Mouse (Mus musculus): ENCODE data around the gene Mrs2. TPM values are rescaled to one million over a fixed set of nuclear protein-coding genes. Genes with fewer than 3 reads are reported as not detected.

Mrs2 gene
- polyA plus RNA-seq, 1 experiment from 2014 or later: 23.3 TPM

- no peak overlapping the region for H3K27ac ChIP-seq (ENCODE audit: low read depth)
- H3K4me2 ChIP-seq (ENCODE audit: low read length): no peak overlapping the region
- H3K4me1 ChIP-seq (replicated peaks; ENCODE audit: control insufficient read depth, insufficient read depth, low read length): no peaks in the 10 kb centered on the region
- WGBS: 82% methylated on average over 3 of the region's 3 CpGs
- no peak overlapping the region for H3K4me3 ChIP-seq (ENCODE audit: low read depth, low read length)
- H3K36me3 ChIP-seq (ENCODE audit: control insufficient read depth, insufficient read depth, low read length): no peaks in the 10 kb centered on the region
- DNase-seq (ENCODE audit: low spot score) (no peak), ATAC-seq (replicated peaks; ENCODE audit: low FRiP score, low TSS enrichment, low read depth) (no peak)
- H3K9ac ChIP-seq (ENCODE audit: low read length): no peak overlapping the region
- H3K9me3 ChIP-seq (ENCODE audit: control insufficient read depth, low read length): no peaks in the 10 kb centered on the region
- no peaks in the 10 kb centered on the region for H3K27me3 ChIP-seq (replicated peaks; ENCODE audit: control insufficient read depth, insufficient read depth, low read length)
Observed at GRCm38 (mm10) chr13:25027114-25027425, 6.9 kb upstream of the Mrs2 start.

DNA sequence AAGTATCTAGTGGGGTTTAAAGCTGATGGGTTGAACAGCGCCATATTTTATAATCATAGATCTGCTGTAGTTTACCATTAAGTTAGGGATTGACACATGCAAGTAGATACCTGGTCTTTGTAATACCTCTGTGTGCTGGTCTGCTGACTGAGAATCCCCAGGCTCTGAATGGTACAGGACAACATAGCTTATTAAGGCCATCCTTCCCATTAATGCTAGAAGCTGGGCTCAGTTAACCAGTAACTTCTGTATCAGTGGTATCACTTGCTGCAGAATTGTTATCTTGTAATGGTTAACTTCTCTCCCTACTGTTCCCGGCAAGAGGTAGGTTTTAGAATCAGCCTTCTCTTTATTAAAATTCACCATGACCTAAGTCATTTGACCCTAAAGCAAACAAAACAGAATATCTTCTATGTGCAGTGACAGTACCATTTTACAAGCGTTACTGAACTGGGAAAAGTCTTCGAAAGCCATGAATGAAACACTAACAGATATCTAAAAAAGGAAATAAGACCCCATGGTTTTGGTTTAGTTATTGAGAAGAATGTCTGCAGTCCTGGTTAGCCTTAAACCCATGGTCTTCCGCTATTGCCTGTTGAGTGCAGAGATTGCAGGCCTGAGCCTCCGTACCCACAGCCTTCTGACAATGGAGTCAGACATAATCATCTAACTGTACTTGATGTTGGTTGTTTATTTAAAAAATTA is 6.4 kb upstream of the Mrs2 start:
- Histone ChIP-seq H3K36me3 (ENCODE audit: control insufficient read depth, insufficient read depth, low read length) (no peaks in the 10 kb centered on the region), H3K4me2 (ENCODE audit: low read length) (no peak overlapping the region), H3K9ac (ENCODE audit: low read length) (no peak overlapping the region), H3K27ac (ENCODE audit: low read depth) (no peak overlapping the region), H3K4me3 (ENCODE audit: low read depth, low read length) (no peak overlapping the region), H3K9me3 (ENCODE audit: control insufficient read depth, low read length) (no peaks in the 10 kb centered on the region), H3K27me3 (replicated peaks; ENCODE audit: control insufficient read depth, insufficient read depth, low read length) (no peaks in the 10 kb centered on the region), H3K4me1 (replicated peaks; ENCODE audit: control insufficient read depth, insufficient read depth, low read length) (no peaks in the 10 kb centered on the region)
- 70% methylated on average over 6 of the region's 6 CpGs for WGBS
- ATAC-seq (replicated peaks; ENCODE audit: low FRiP score, low TSS enrichment, low read depth) (peak; percentile 67; the same call in 1 of the 2 replicates), DNase-seq (ENCODE audit: low spot score) (peak; percentile 39)

GRCm38 (mm10) chr13:25024655-25025054 is 4.5 kb upstream of the Mrs2 start:
- Histone ChIP-seq H3K4me2 (ENCODE audit: low read length) (no peak overlapping the region), H3K4me1 (replicated peaks; ENCODE audit: control insufficient read depth, insufficient read depth, low read length) (no peaks in the 10 kb centered on the region), H3K9me3 (ENCODE audit: control insufficient read depth, low read length) (no peaks in the 10 kb centered on the region), H3K4me3 (ENCODE audit: low read depth, low read length) (no peak overlapping the region), H3K27ac (ENCODE audit: low read depth) (no peak overlapping the region), H3K27me3 (replicated peaks; ENCODE audit: control insufficient read depth, insufficient read depth, low read length) (no peaks in the 10 kb centered on the region), H3K36me3 (ENCODE audit: control insufficient read depth, insufficient read depth, low read length) (no peaks in the 10 kb centered on the region), H3K9ac (ENCODE audit: low read length) (no peak overlapping the region)
- DNase-seq (ENCODE audit: low spot score): peak; percentile 52
- ATAC-seq (replicated peaks; ENCODE audit: low FRiP score, low TSS enrichment, low read depth): no peak
- WGBS: 38% methylated on average over 2 of the region's 2 CpGs

GRCm38 (mm10) chr13:25023129-25023528 is 3.0 kb upstream of the Mrs2 start:
- Histone ChIP-seq H3K9me3 (ENCODE audit: control insufficient read depth, low read length) (no peaks in the 10 kb centered on the region), H3K4me3 (ENCODE audit: low read depth, low read length) (no peak overlapping the region), H3K9ac (ENCODE audit: low read length) (no peak overlapping the region), H3K4me1 (replicated peaks; ENCODE audit: control insufficient read depth, insufficient read depth, low read length) (peaks cover 11% of the 10 kb centered on the region), H3K36me3 (ENCODE audit: control insufficient read depth, insufficient read depth, low read length) (no peaks in the 10 kb centered on the region), H3K27ac (ENCODE audit: low read depth) (no peak overlapping the region), H3K4me2 (ENCODE audit: low read length) (no peak overlapping the region), H3K27me3 (replicated peaks; ENCODE audit: control insufficient read depth, insufficient read depth, low read length) (no peaks in the 10 kb centered on the region)
- WGBS: 76% methylated on average over 3 of the region's 3 CpGs
- no peak for ATAC-seq (replicated peaks; ENCODE audit: low FRiP score, low TSS enrichment, low read depth)
- no peak for DNase-seq (ENCODE audit: low spot score)

- DNase-seq (ENCODE audit: low spot score) (peak; percentile 38), ATAC-seq (replicated peaks; ENCODE audit: low FRiP score, low TSS enrichment, low read depth) (no peak)
- H3K36me3 ChIP-seq (ENCODE audit: control insufficient read depth, insufficient read depth, low read length): peaks cover 1% of the 10 kb centered on the region; the same call in 1 of the 2 replicates
- no peak overlapping the region for H3K27ac ChIP-seq (ENCODE audit: low read depth)
- H3K4me1 ChIP-seq (replicated peaks; ENCODE audit: control insufficient read depth, insufficient read depth, low read length): peaks cover 11% of the 10 kb centered on the region
- H3K9me3 ChIP-seq (ENCODE audit: control insufficient read depth, low read length): no peaks in the 10 kb centered on the region
- 78% methylated on average over 4 of the region's 4 CpGs for WGBS
- H3K27me3 ChIP-seq (replicated peaks; ENCODE audit: control insufficient read depth, insufficient read depth, low read length): no peaks in the 10 kb centered on the region
- no peak overlapping the region for H3K4me2 ChIP-seq (ENCODE audit: low read length)
- H3K4me3 ChIP-seq (ENCODE audit: low read depth, low read length): no peak overlapping the region
- H3K9ac ChIP-seq (ENCODE audit: low read length): no peak overlapping the region
Observed at GRCm38 (mm10) chr13:25022386-25022785, 2.2 kb upstream of the Mrs2 start.

DNA sequence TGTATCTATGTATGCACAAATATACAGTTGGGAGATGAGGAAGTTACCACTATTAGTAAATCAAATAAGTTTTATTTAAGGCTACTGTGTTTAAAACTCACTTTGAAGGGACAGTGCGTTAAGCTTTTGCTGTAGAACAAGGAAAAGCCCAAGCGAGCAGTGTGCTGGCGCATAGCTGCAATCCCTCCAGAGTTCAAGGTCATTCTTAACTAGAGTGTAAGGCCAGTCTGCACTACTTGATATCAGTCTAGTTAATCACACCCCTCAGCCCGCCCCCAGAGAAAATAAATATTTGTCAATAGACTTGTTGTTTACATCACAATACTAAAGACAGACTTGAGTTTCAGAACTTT is 337 bp upstream of the Mrs2 start:
- Histone ChIP-seq H3K27me3 (replicated peaks; ENCODE audit: control insufficient read depth, insufficient read depth, low read length) (no peaks in the 10 kb centered on the region), H3K4me1 (replicated peaks; ENCODE audit: control insufficient read depth, insufficient read depth, low read length) (peaks cover 11% of the 10 kb centered on the region), H3K9me3 (ENCODE audit: control insufficient read depth, low read length) (no peaks in the 10 kb centered on the region), H3K4me2 (ENCODE audit: low read length) (peak overlapping the region; percentile 65), H3K4me3 (ENCODE audit: low read depth, low read length) (peak overlapping the region; percentile 58), H3K36me3 (ENCODE audit: control insufficient read depth, insufficient read depth, low read length) (peaks cover 7% of the 10 kb centered on the region; the same call in 1 of the 2 replicates), H3K27ac (ENCODE audit: low read depth) (peak overlapping the region; percentile 58), H3K9ac (ENCODE audit: low read length) (peak overlapping the region; percentile 55)
- peak; percentile 49 for ATAC-seq (replicated peaks; ENCODE audit: low FRiP score, low TSS enrichment, low read depth)
- DNase-seq (ENCODE audit: low spot score): no peak
- WGBS: 38% methylated on average over 4 of the region's 4 CpGs

DNA sequence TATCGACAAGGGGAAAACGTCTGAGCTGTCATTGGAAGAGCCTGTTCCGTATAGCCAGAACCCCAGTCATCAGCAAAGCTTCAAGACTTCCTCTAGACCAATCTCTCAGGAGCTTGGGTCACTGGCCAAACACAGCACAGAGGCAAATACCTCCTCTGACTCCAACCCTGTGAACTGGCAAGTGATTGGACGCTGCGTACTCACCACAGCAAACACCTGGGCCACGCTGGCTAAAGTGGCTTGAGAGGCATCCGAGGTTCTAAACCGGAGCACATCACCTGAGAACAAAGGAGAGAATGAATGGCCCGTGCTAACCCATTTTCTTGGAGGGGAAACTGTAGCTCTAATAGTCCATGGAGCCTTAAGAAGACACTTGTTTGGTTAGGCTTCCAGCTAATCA is 1.9 kb downstream of the Mrs2 start:
- no peak overlapping the region for H3K4me3 ChIP-seq (ENCODE audit: low read depth, low read length)
- H3K9me3 ChIP-seq (ENCODE audit: control insufficient read depth, low read length): no peaks in the 10 kb centered on the region
- peaks cover 7% of the 10 kb centered on the region; the same call in 1 of the 2 replicates for H3K36me3 ChIP-seq (ENCODE audit: control insufficient read depth, insufficient read depth, low read length)
- DNase-seq (ENCODE audit: low spot score) (peak; percentile 46), ATAC-seq (replicated peaks; ENCODE audit: low FRiP score, low TSS enrichment, low read depth) (no peak)
- no peak overlapping the region for H3K4me2 ChIP-seq (ENCODE audit: low read length)
- peaks cover 11% of the 10 kb centered on the region for H3K4me1 ChIP-seq (replicated peaks; ENCODE audit: control insufficient read depth, insufficient read depth, low read length)
- WGBS: 89% methylated on average over 9 of the region's 9 CpGs
- H3K27ac ChIP-seq (ENCODE audit: low read depth): no peak overlapping the region
- H3K9ac ChIP-seq (ENCODE audit: low read length): no peak overlapping the region
- H3K27me3 ChIP-seq (replicated peaks; ENCODE audit: control insufficient read depth, insufficient read depth, low read length): no peaks in the 10 kb centered on the region

- H3K4me3 ChIP-seq (ENCODE audit: low read depth, low read length): no peak overlapping the region
- no peak overlapping the region for H3K27ac ChIP-seq (ENCODE audit: low read depth)
- H3K27me3 ChIP-seq (replicated peaks; ENCODE audit: control insufficient read depth, insufficient read depth, low read length): no peaks in the 10 kb centered on the region
- H3K9me3 ChIP-seq (ENCODE audit: control insufficient read depth, low read length): 0 out of 2 replicates have a peak, but pooled peaks cover 4% of the 10 kb centered on the region
- H3K9ac ChIP-seq (ENCODE audit: low read length): no peak overlapping the region
- WGBS: over 99% methylated on average over 6 of the region's 8 CpGs
- no peak overlapping the region for H3K4me2 ChIP-seq (ENCODE audit: low read length)
- H3K36me3 ChIP-seq (ENCODE audit: control insufficient read depth, insufficient read depth, low read length): peaks cover 19% of the 10 kb centered on the region
- no peak for DNase-seq (ENCODE audit: low spot score)
- ATAC-seq (replicated peaks; ENCODE audit: low FRiP score, low TSS enrichment, low read depth): no peak
- no peaks in the 10 kb centered on the region for H3K4me1 ChIP-seq (replicated peaks; ENCODE audit: control insufficient read depth, insufficient read depth, low read length)
Observed at GRCm38 (mm10) chr13:25007115-25007514, 13.1 kb downstream of the Mrs2 start.

- Histone ChIP-seq H3K9me3 (ENCODE audit: control insufficient read depth, low read length) (0 out of 2 replicates have a peak, but pooled peaks cover 4% of the 10 kb centered on the region), H3K27me3 (replicated peaks; ENCODE audit: control insufficient read depth, insufficient read depth, low read length) (no peaks in the 10 kb centered on the region), H3K36me3 (ENCODE audit: control insufficient read depth, insufficient read depth, low read length) (peaks cover 55% of the 10 kb centered on the region), H3K27ac (ENCODE audit: low read depth) (no peak overlapping the region), H3K9ac (ENCODE audit: low read length) (no peak overlapping the region), H3K4me3 (ENCODE audit: low read depth, low read length) (no peak overlapping the region), H3K4me1 (replicated peaks; ENCODE audit: control insufficient read depth, insufficient read depth, low read length) (no peaks in the 10 kb centered on the region), H3K4me2 (ENCODE audit: low read length) (no peak overlapping the region)
- no peak for DNase-seq (ENCODE audit: low spot score)
- ATAC-seq (replicated peaks; ENCODE audit: low FRiP score, low TSS enrichment, low read depth): no peak
Observed at GRCm38 (mm10) chr13:25002965-25003364, 17.2 kb downstream of the Mrs2 start.
